Mouse (Mus musculus) liver, embryonic 14.5 days (tissue): Measurements from ENCODE around the gene Zfp69.

Experiments
- CTCF ChIP-seq: IDR thresholded peaks from 2 replicates; pipeline ENCODE4 v1.5.1; 2016; ENCODE audit warnings: antibody characterized with exemption, low read depth, control low read depth
- EP300 ChIP-seq: IDR thresholded peaks from 2 replicates; pipeline ENCODE4 v1.6.1; 2016; ENCODE audit warnings: antibody characterized with exemption, low read depth

DNA sequence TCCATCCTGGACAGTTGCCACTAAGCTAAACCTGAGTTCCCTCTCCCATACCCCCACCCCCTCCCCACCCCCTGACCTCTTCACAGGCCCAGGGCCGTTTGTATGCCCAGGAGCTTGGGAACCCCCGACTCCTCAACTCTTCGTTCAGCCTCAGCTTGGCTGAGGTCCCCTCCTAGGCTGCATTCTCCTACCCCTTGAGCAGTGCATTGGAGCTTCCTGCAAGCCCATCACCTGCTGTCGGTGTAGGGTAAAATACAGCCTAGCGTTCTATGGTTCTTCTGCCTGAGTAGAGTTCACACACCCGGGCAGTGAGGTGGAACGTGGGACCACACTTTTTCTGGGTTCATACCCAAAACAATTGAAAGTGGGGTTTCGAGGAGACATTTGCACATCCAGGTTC, 38.1 kb downstream of the Zfp69 start:
- TF ChIP-seq CTCF (no peak), EP300 (no peak)
